Mouse (Mus musculus): ENCODE results near the gene Rbfox2. TPM values are rescaled to one million over a fixed set of nuclear protein-coding genes. Genes with fewer than 3 reads are reported as not detected.

Rbfox2 gene
- polyA plus RNA-seq, 1 experiment = 18.7 TPM

- H3K27ac ChIP-seq (ENCODE audit: insufficient read depth, low read depth, low read length) = peak overlapping the region; percentile 44; the same call in 1 of the 2 replicates
- DNase-seq = no peak
- H3K36me3 ChIP-seq (ENCODE audit: control insufficient read depth, insufficient read depth, low read length) = no peaks in the 10 kb centered on the region
- peaks cover 12% of the 10 kb centered on the region for H3K4me1 ChIP-seq (ENCODE audit: control insufficient read depth, insufficient read depth, low read length)
- H3K4me3 ChIP-seq (ENCODE audit: insufficient read depth, low read depth, low read length) = no peak overlapping the region
- H3K27me3 ChIP-seq (replicated peaks; ENCODE audit: control insufficient read depth, insufficient read depth, low read length) = no peaks in the 10 kb centered on the region
- 93% methylated on average over 4 of the region's 4 CpGs for WGBS
- no peak for TF ChIP-seq POLR2A (IDR thresholded peaks at IDR 0.05; ENCODE audit: low read depth, low read length)
- no peak for TF ChIP-seq CTCF (conservative IDR thresholded peaks at IDR 0.05; ENCODE audit: insufficient read depth, insufficient read length, low read depth, low read length)
Measured at GRCm38 (mm10) chr15:77235551-77235950, 71.3 kb downstream of the Rbfox2 start.

- WGBS = 44% methylated on average over 4 of the region's 4 CpGs
- peaks cover 12% of the 10 kb centered on the region for H3K4me1 ChIP-seq (ENCODE audit: control insufficient read depth, insufficient read depth, low read length)
- no peaks in the 10 kb centered on the region for H3K27me3 ChIP-seq (replicated peaks; ENCODE audit: control insufficient read depth, insufficient read depth, low read length)
- no peak overlapping the region for H3K27ac ChIP-seq (ENCODE audit: insufficient read depth, low read depth, low read length)
- H3K4me3 ChIP-seq (ENCODE audit: insufficient read depth, low read depth, low read length) = no peak overlapping the region
- no peak for TF ChIP-seq CTCF (conservative IDR thresholded peaks at IDR 0.05; ENCODE audit: insufficient read depth, insufficient read length, low read depth, low read length)
- TF ChIP-seq POLR2A (IDR thresholded peaks at IDR 0.05; ENCODE audit: low read depth, low read length) = no peak
- DNase-seq = no peak
- no peaks in the 10 kb centered on the region for H3K36me3 ChIP-seq (ENCODE audit: control insufficient read depth, insufficient read depth, low read length)
Measured at GRCm38 (mm10) chr15:77234296-77234695, 72.5 kb downstream of the Rbfox2 start.

- Histone ChIP-seq H3K36me3 (ENCODE audit: control insufficient read depth, insufficient read depth, low read length) (no peaks in the 10 kb centered on the region), H3K27ac (ENCODE audit: insufficient read depth, low read depth, low read length) (no peak overlapping the region), H3K4me3 (ENCODE audit: insufficient read depth, low read depth, low read length) (no peak overlapping the region), H3K4me1 (ENCODE audit: control insufficient read depth, insufficient read depth, low read length) (peaks cover 4% of the 10 kb centered on the region; the same call in 1 of the 2 replicates), H3K27me3 (replicated peaks; ENCODE audit: control insufficient read depth, insufficient read depth, low read length) (no peaks in the 10 kb centered on the region)
- no peak for TF ChIP-seq CTCF (conservative IDR thresholded peaks at IDR 0.05; ENCODE audit: insufficient read depth, insufficient read length, low read depth, low read length)
- WGBS = 86% methylated on average over 3 of the region's 3 CpGs
- no peak for DNase-seq
Measured at GRCm38 (mm10) chr15:77230144-77230543, 76.7 kb downstream of the Rbfox2 start.

- Histone ChIP-seq H3K4me1 (ENCODE audit: control insufficient read depth, insufficient read depth, low read length) (no peaks in the 10 kb centered on the region; the same call in 1 of the 2 replicates), H3K27me3 (replicated peaks; ENCODE audit: control insufficient read depth, insufficient read depth, low read length) (no peaks in the 10 kb centered on the region), H3K27ac (ENCODE audit: insufficient read depth, low read depth, low read length) (no peak overlapping the region), H3K4me3 (ENCODE audit: insufficient read depth, low read depth, low read length) (no peak overlapping the region), H3K36me3 (ENCODE audit: control insufficient read depth, insufficient read depth, low read length) (no peaks in the 10 kb centered on the region)
- TF ChIP-seq POLR2A (IDR thresholded peaks at IDR 0.05; ENCODE audit: low read depth, low read length) = no peak
- TF ChIP-seq CTCF (conservative IDR thresholded peaks at IDR 0.05; ENCODE audit: insufficient read depth, insufficient read length, low read depth, low read length) = no peak; the same call in 1 of the 2 replicates
- WGBS = 70% methylated on average over 7 of the region's 7 CpGs
- DNase-seq = no peak
Measured at GRCm38 (mm10) chr15:77226831-77227354, 79.9 kb downstream of the Rbfox2 start.

- DNase-seq = no peak
- 60% methylated on average over 4 of the region's 4 CpGs for WGBS
- Histone ChIP-seq H3K36me3 (ENCODE audit: control insufficient read depth, insufficient read depth, low read length) (no peaks in the 10 kb centered on the region), H3K27me3 (replicated peaks; ENCODE audit: control insufficient read depth, insufficient read depth, low read length) (no peaks in the 10 kb centered on the region), H3K4me3 (ENCODE audit: insufficient read depth, low read depth, low read length) (no peak overlapping the region), H3K4me1 (ENCODE audit: control insufficient read depth, insufficient read depth, low read length) (no peaks in the 10 kb centered on the region; the same call in 1 of the 2 replicates), H3K27ac (ENCODE audit: insufficient read depth, low read depth, low read length) (no peak overlapping the region)
- TF ChIP-seq CTCF (conservative IDR thresholded peaks at IDR 0.05; ENCODE audit: insufficient read depth, insufficient read length, low read depth, low read length) (no peak), POLR2A (IDR thresholded peaks at IDR 0.05; ENCODE audit: low read depth, low read length) (no peak)
Measured at GRCm38 (mm10) chr15:77225858-77226257, 80.9 kb downstream of the Rbfox2 start.

- Histone ChIP-seq H3K27ac (ENCODE audit: insufficient read depth, low read depth, low read length) (no peak overlapping the region), H3K36me3 (ENCODE audit: control insufficient read depth, insufficient read depth, low read length) (no peaks in the 10 kb centered on the region), H3K4me1 (ENCODE audit: control insufficient read depth, insufficient read depth, low read length) (no peaks in the 10 kb centered on the region; the same call in 1 of the 2 replicates), H3K4me3 (ENCODE audit: insufficient read depth, low read depth, low read length) (no peak overlapping the region), H3K27me3 (replicated peaks; ENCODE audit: control insufficient read depth, insufficient read depth, low read length) (no peaks in the 10 kb centered on the region)
- TF ChIP-seq POLR2A (IDR thresholded peaks at IDR 0.05; ENCODE audit: low read depth, low read length) = no peak
- peak; percentile 80 for TF ChIP-seq CTCF (conservative IDR thresholded peaks at IDR 0.05; ENCODE audit: insufficient read depth, insufficient read length, low read depth, low read length)
- DNase-seq = peak; percentile 56
Measured at GRCm38 (mm10) chr15:77225274-77225673, 81.5 kb downstream of the Rbfox2 start.

GRCm38 (mm10) chr15:77220833-77221232, 86.0 kb downstream of the Rbfox2 start:
- DNase-seq = no peak
- H3K36me3 ChIP-seq (ENCODE audit: control insufficient read depth, insufficient read depth, low read length) = no peaks in the 10 kb centered on the region
- WGBS = 80% methylated on average over 4 of the region's 4 CpGs
- H3K27ac ChIP-seq (ENCODE audit: insufficient read depth, low read depth, low read length) = no peak overlapping the region
- no peak for TF ChIP-seq POLR2A (IDR thresholded peaks at IDR 0.05; ENCODE audit: low read depth, low read length)
- TF ChIP-seq CTCF (conservative IDR thresholded peaks at IDR 0.05; ENCODE audit: insufficient read depth, insufficient read length, low read depth, low read length) = no peak
- H3K4me3 ChIP-seq (ENCODE audit: insufficient read depth, low read depth, low read length) = no peak overlapping the region
- H3K4me1 ChIP-seq (ENCODE audit: control insufficient read depth, insufficient read depth, low read length) = peaks cover 4% of the 10 kb centered on the region; the same call in 1 of the 2 replicates
- H3K27me3 ChIP-seq (replicated peaks; ENCODE audit: control insufficient read depth, insufficient read depth, low read length) = no peaks in the 10 kb centered on the region
